Mouse (Mus musculus): ENCODE data around the gene Psmc3.
"Not testable (repeated sequence)": the region's sequence is repeated elsewhere in the genome, so short reads cannot be mapped to it uniquely, and the experiment has no call there.

GRCm38 (mm10) chr2:91111832-91112231, 58.0 kb downstream of the Psmc3 start:
- TF ChIP-seq CTCF, POLR2A (IDR thresholded peaks at IDR 0.05; ENCODE audit: insufficient read depth, low read depth, low read length): not testable (repeated sequence)

All from olfactory bulb, adult 2 months (tissue).